Mouse (Mus musculus): ENCODE data around the gene Fxyd4. TPM values are rescaled to one million over a fixed set of nuclear protein-coding genes. Genes with fewer than 3 reads are reported as not detected.

Gene Fxyd4
- polyA plus RNA-seq, 1 experiment from 2014 or later = 77.7 TPM

GRCm38 (mm10) chr6:117888032-117888431 is 49.5 kb downstream of the Fxyd4 start:
- Histone ChIP-seq H3K4me3 (ENCODE audit: low read length) (no peak overlapping the region), H3K27ac (ENCODE audit: low read depth, low read length) (no peak overlapping the region), H3K9ac (ENCODE audit: low read depth, low read length) (no peak overlapping the region), H3K27me3 (ENCODE audit: control insufficient read depth, insufficient read depth, low read length) (no peaks in the 10 kb centered on the region), H3K4me1 (ENCODE audit: control insufficient read depth, insufficient read depth, low read length) (no peaks in the 10 kb centered on the region), H3K4me2 (replicated peaks; ENCODE audit: low read depth, low read length) (no peak overlapping the region), H3K9me3 (ENCODE audit: control insufficient read depth, low read length) (no peaks in the 10 kb centered on the region), H3K36me3 (ENCODE audit: control insufficient read depth, insufficient read depth, low read length) (no peaks in the 10 kb centered on the region)
- no peak for ATAC-seq (ENCODE audit: low FRiP score, low TSS enrichment)
- WGBS = 39% methylated on average over 1 of the region's 1 CpGs

- no peak for ATAC-seq (ENCODE audit: low FRiP score, low TSS enrichment)
- no peaks in the 10 kb centered on the region for H3K36me3 ChIP-seq (ENCODE audit: control insufficient read depth, insufficient read depth, low read length)
- no peaks in the 10 kb centered on the region for H3K27me3 ChIP-seq (ENCODE audit: control insufficient read depth, insufficient read depth, low read length)
- no peak overlapping the region for H3K9ac ChIP-seq (ENCODE audit: low read depth, low read length)
- H3K4me3 ChIP-seq (ENCODE audit: low read length) = no peak overlapping the region
- H3K27ac ChIP-seq (ENCODE audit: low read depth, low read length) = no peak overlapping the region
- peaks cover 3% of the 10 kb centered on the region for H3K4me1 ChIP-seq (ENCODE audit: control insufficient read depth, insufficient read depth, low read length)
- no peaks in the 10 kb centered on the region for H3K9me3 ChIP-seq (ENCODE audit: control insufficient read depth, low read length)
- 86% methylated on average over 2 of the region's 2 CpGs for WGBS
- no peak overlapping the region for H3K4me2 ChIP-seq (replicated peaks; ENCODE audit: low read depth, low read length)
These were observed 51.5 kb downstream of the Fxyd4 start for GRCm38 (mm10) chr6:117885943-117886342.

Small RNA genes within 50 kb of the gene (microRNA-seq; reads per million reads assigned to microRNA genes)
- gene Gm25535 = not detected

Other genes with a start within 250 kb of the Fxyd4 start
- gene Zfp637, start 96.5 kb downstream of the Fxyd4 start, polyA plus RNA-seq (2014; fragmentation: Nextera tagmentation; extraction: Ambion mirVana) = 110 and 111 TPM in 2 replicates
- 6.6 and 10.0 TPM in 2 replicates for gene Zfp239, start 75.6 kb downstream of the Fxyd4 start, polyA plus RNA-seq (2014; fragmentation: Nextera tagmentation; extraction: Ambion mirVana)
- 606 and 823 TPM in 2 replicates for gene Hnrnpf, start 37.4 kb downstream of the Fxyd4 start, polyA plus RNA-seq (2014; fragmentation: Nextera tagmentation; extraction: Ambion mirVana)
- gene Rasgef1a, start 73.7 kb upstream of the Fxyd4 start, polyA plus RNA-seq (2014; fragmentation: Nextera tagmentation; extraction: Ambion mirVana) = 0.28 and 0.29 TPM in 2 replicates
- gene Csgalnact2, start 201.4 kb upstream of the Fxyd4 start, polyA plus RNA-seq (2014; fragmentation: Nextera tagmentation; extraction: Ambion mirVana) = 9.9 and 18.4 TPM in 2 replicates

Measured in kidney, embryonic 14.5 days (tissue).